Mouse (Mus musculus): ENCODE measurements around the gene Crybb3.

GRCm38 (mm10) chr5:113038601-113039000 is 42.8 kb downstream of the Crybb3 start:
- no peak for TF ChIP-seq CTCF (IDR thresholded peaks at IDR 0.05; ENCODE audit: low read depth)
- TF ChIP-seq EP300 (IDR thresholded peaks at IDR 0.05; ENCODE audit: low read depth) = no peak

Data from heart, postnatal 0 days (tissue).